Mouse (Mus musculus) lung, postnatal 0 days (tissue): ENCODE data around the gene Hrh2. TPM values are rescaled to one million over a fixed set of nuclear protein-coding genes. Genes with fewer than 3 reads are reported as not detected.

Source experiments
- ATAC-seq: fragments of 200-750 bp; cut with Nextera tagmentation; 2 replicates; pipeline ENCODE4 v1.8.0; 2017; ENCODE audit warnings: moderate library complexity
- DNase-seq: peaks from one replicate; pipeline ENCODE4 v3.0.0-alpha.2; 2016; ENCODE audit warnings: low spot score
- H3K27ac ChIP-seq: fragments of 300-500 bp; sonication (generic); 2 replicates; pipeline ENCODE4 v1.5.1; 2014; ENCODE audit warnings: antibody characterized with exemption, mild to moderate bottlenecking, low read length, mixed read lengths
- H3K27me3 ChIP-seq: fragments of 300-500 bp; sonication (generic); replicated peaks from 2 replicates; pipeline ENCODE4 v1.6.1; 2014; ENCODE audit warnings: low read length, mixed read lengths; ENCODE audit not compliant: insufficient read depth
- H3K36me3 ChIP-seq: fragments of 300-500 bp; sonication (generic); 2 replicates; pipeline ENCODE4 v1.6.1; 2014; ENCODE audit warnings: low read length, mixed read lengths; ENCODE audit not compliant: insufficient read depth
- H3K4me1 ChIP-seq: fragments of 300-500 bp; sonication (generic); 2 replicates; pipeline ENCODE4 v1.6.1; 2014; ENCODE audit warnings: antibody characterized with exemption, low read depth, low read length, mixed read lengths; ENCODE audit not compliant: insufficient read depth
- H3K4me2 ChIP-seq: fragments of 300-500 bp; sonication (generic); replicated peaks from 2 replicates; pipeline ENCODE4 v1.6.1; 2014; ENCODE audit warnings: low read depth, mild to moderate bottlenecking, low read length, moderate library complexity, mixed read lengths
- H3K4me3 ChIP-seq: fragments of 300-500 bp; sonication (generic); 2 replicates; pipeline ENCODE4 v1.5.1; 2014; ENCODE audit warnings: low read depth, low read length
- H3K9ac ChIP-seq: fragments of 300-500 bp; sonication (generic); replicated peaks from 2 replicates; pipeline ENCODE4 v1.6.1; 2014; ENCODE audit warnings: low read depth, mild to moderate bottlenecking
- H3K9me3 ChIP-seq: fragments of 300-500 bp; sonication (generic); 2 replicates; pipeline ENCODE4 v1.6.1; 2016; ENCODE audit warnings: low read length, mixed read lengths
- CTCF ChIP-seq: IDR thresholded peaks from 2 replicates; pipeline ENCODE4 v1.5.1; 2016; ENCODE audit warnings: antibody characterized with exemption, mild to moderate bottlenecking
- EP300 ChIP-seq: IDR thresholded peaks from 2 replicates; pipeline ENCODE4 v1.6.1; 2016; ENCODE audit warnings: antibody characterized with exemption, mild to moderate bottlenecking, control low read depth
- WGBS: fragments of 180-500 bp; shearing (Covaris S2); extraction: QIAGEN DNeasy Blood & Tissue Kit; methylation state at CpG from one replicate; pipeline ENCODE4 v1.1.7; 2014; 5-methylcytosine and 5-hydroxymethylcytosine counted together
- polyA plus RNA-seq: library from polyadenylated mRNA; unstranded; fragments of >200 nt; fragmentation: Nextera tagmentation; extraction: Ambion mirVana; gene quantifications from 2 replicates; pipeline ENCODE4 v1.2.1, GENCODE M21; 2015

Gene Hrh2
- polyA plus RNA-seq, 1 experiment from 2014 or later = 0.12 TPM

DNA sequence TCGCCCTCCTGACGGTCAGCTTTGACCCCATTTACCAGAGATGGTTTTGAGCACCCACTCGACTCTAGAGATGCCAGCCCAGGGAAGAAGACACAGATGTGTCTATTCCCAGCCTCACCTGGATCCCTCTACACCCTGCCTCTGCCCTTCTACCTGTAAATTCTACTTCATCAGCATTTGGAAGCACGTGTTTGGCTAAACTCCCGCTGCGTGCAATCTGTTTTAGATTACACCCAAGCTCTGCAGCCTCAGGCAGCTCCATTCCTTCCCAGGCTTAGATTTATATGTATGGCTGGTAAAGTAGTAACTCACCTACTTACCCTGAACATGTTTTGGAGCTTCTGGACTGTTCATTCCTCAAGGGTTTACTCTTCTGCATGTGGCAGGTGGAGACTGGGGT lies 26.9 kb upstream of the Hrh2 start:
- H3K4me1 ChIP-seq = no peaks in the 10 kb centered on the region
- H3K9ac ChIP-seq = no peak overlapping the region
- no peaks in the 10 kb centered on the region for H3K36me3 ChIP-seq
- no peaks in the 10 kb centered on the region for H3K9me3 ChIP-seq
- no peak overlapping the region for H3K4me3 ChIP-seq
- no peak overlapping the region for H3K27ac ChIP-seq
- no peak for DNase-seq
- no peak overlapping the region for H3K4me2 ChIP-seq
- H3K27me3 ChIP-seq = no peaks in the 10 kb centered on the region
- ATAC-seq = no peak
- TF ChIP-seq CTCF (no peak), EP300 (no peak)
- 70% methylated on average over 6 of the region's 6 CpGs for WGBS

DNA sequence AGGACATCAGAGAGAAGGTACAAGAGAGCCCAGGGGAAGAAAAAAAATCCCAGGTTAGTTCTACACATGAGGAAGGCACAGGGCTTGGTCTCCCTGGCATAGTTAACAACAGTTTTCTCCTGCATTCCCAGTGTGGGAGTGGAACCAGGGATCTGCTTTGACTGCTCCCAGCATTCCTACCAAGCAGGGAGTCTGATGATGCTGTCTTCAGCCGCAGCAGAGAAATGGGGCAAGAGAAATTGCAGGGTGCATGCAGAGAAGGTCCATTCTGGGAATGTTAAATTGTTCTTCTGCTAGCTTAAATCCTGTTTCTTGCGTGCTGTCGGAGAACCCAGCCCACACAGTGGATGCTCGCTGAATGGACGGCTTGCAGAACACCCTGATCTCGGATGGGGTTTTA lies 26.2 kb upstream of the Hrh2 start:
- H3K4me2 ChIP-seq = no peak overlapping the region
- DNase-seq (no peak), ATAC-seq (no peak)
- TF ChIP-seq EP300 = no peak
- TF ChIP-seq CTCF = no peak
- H3K4me1 ChIP-seq = no peaks in the 10 kb centered on the region
- WGBS = 87% methylated on average over 6 of the region's 6 CpGs
- H3K27me3 ChIP-seq = no peaks in the 10 kb centered on the region
- H3K9ac ChIP-seq = no peak overlapping the region
- H3K36me3 ChIP-seq = no peaks in the 10 kb centered on the region
- H3K4me3 ChIP-seq = no peak overlapping the region
- no peaks in the 10 kb centered on the region for H3K9me3 ChIP-seq
- H3K27ac ChIP-seq = no peak overlapping the region

DNA sequence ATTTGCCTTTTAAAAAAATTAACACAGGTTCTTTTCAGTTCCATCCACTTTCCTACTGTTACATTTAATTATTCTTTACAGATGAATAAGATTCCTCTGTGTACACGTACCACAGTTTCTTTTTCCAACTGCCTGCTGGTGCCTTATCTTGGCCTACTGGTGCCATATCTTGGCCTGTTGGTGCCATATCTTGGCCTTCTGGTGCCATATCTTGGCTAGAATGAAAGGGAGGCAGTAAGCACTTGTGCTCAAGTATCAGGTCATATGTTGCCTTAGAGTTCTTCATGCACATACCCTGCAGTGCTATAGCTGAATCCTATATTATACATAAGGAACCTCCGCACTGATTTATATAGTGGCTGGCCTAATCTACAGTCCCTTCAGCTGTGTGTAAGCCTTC lies 24.9 kb upstream of the Hrh2 start:
- no peak for DNase-seq
- no peak for ATAC-seq
- TF ChIP-seq EP300 = no peak
- no peak for TF ChIP-seq CTCF
- H3K27ac ChIP-seq = no peak overlapping the region
- H3K36me3 ChIP-seq = no peaks in the 10 kb centered on the region
- H3K9ac ChIP-seq = no peak overlapping the region
- H3K27me3 ChIP-seq = no peaks in the 10 kb centered on the region
- no peaks in the 10 kb centered on the region for H3K4me1 ChIP-seq
- H3K4me2 ChIP-seq = no peak overlapping the region
- 86% methylated on average over 2 of the region's 2 CpGs for WGBS
- H3K9me3 ChIP-seq = no peaks in the 10 kb centered on the region
- no peak overlapping the region for H3K4me3 ChIP-seq

DNA sequence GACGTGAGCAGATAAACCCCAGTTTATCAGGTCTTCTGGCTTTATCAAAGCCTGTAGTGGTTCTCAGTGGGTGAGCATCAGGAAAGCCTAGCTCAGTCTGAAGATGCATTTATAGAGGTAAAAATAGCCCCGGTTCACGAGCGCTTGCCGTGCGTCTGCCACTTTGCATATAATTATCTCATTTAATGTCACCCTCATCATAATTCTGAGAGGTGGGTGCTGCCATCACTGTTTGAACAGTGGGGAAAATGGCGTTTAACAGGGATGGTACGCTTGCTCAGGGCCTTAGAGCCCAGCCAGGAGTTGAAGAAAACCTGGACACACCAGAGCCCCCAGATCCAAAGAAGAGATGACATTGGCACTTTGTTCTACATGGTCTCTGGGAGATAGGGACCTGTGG lies 23.3 kb upstream of the Hrh2 start:
- 83% methylated on average over 8 of the region's 8 CpGs for WGBS
- H3K4me2 ChIP-seq = no peak overlapping the region

DNA sequence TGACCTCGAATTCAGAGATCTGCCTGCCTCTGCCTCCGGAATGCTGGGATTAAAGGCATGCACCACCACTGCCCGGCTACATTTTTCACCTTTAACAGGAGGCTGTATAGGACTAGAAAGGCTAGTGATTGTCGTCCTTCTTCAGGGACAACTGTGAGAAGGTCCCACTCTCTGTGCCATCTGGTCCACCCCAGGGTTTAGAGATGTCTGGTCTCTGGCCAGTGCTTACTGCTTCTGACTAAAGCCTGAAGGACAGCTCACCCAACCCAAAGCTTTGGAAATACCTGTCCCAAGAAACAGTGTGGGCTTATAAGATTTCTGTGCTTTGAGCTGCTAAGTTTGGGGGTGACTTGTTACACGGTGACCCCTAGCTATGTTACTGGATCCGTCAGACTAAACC lies 21.6 kb upstream of the Hrh2 start:
- Histone ChIP-seq H3K9ac (no peak overlapping the region), H3K36me3 (no peaks in the 10 kb centered on the region), H3K27ac (no peak overlapping the region), H3K4me3 (no peak overlapping the region), H3K4me1 (no peaks in the 10 kb centered on the region), H3K4me2 (no peak overlapping the region), H3K9me3 (no peaks in the 10 kb centered on the region), H3K27me3 (no peaks in the 10 kb centered on the region)
- TF ChIP-seq EP300 (no peak), CTCF (no peak)
- no peak for DNase-seq
- no peak for ATAC-seq
- WGBS = 80% methylated on average over 6 of the region's 6 CpGs

More for the DNA sequence above, 23.3 kb upstream of the Hrh2 start:
- no peaks in the 10 kb centered on the region for H3K4me1 ChIP-seq
- no peaks in the 10 kb centered on the region for H3K36me3 ChIP-seq
- ATAC-seq (no peak), DNase-seq (no peak)
- no peak overlapping the region for H3K27ac ChIP-seq
- no peaks in the 10 kb centered on the region for H3K9me3 ChIP-seq
- no peak overlapping the region for H3K4me3 ChIP-seq
- TF ChIP-seq EP300 = no peak
- H3K27me3 ChIP-seq = no peaks in the 10 kb centered on the region
- no peak overlapping the region for H3K9ac ChIP-seq

DNA sequence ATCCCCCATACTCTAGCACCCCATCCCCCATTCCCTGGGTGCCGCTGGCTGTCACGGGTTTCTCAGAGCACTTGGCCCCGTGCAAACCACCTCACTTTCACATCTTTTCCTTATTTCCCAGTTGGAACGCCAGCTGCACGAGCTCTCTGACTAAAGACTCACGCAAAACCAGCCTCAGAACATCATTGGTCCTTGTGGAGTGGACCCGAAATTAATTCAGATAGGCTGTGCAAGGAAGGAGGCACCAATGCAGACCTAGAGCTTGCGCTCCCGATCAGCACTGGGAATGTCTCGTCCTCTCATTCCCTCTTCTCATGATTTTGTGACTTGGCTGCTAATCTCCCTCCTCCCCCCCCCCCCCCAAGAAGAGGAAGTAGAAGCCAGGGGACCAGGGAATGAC lies 20.6 kb upstream of the Hrh2 start:
- ATAC-seq (no peak), DNase-seq (no peak)
- Histone ChIP-seq H3K36me3 (no peaks in the 10 kb centered on the region), H3K4me3 (no peak overlapping the region), H3K27ac (no peak overlapping the region), H3K4me2 (no peak overlapping the region), H3K9ac (no peak overlapping the region), H3K27me3 (no peaks in the 10 kb centered on the region), H3K4me1 (no peaks in the 10 kb centered on the region), H3K9me3 (no peaks in the 10 kb centered on the region)
- TF ChIP-seq EP300 = no peak
- no peak for TF ChIP-seq CTCF
- 67% methylated on average over 10 of the region's 10 CpGs for WGBS

DNA sequence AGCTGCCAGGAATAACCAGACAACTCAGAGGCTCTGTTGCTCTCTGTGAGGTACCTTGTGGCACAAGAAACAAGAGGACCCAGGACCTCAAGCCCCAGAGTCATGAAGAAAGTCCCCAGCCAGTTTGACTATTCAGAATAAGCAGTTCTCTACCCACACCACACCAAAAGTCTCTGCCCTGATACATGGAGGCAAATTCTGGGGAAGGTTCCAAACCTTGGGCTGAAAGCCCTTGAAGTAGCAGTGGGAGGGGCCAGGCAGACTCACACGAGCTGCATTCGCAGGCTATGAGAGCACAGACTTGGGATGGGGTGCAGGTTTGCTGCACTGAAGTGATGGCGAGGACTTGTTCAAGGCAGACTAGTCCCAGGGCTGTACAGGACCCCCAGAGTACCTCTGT lies 20.2 kb upstream of the Hrh2 start:
- TF ChIP-seq CTCF = no peak
- no peak for TF ChIP-seq EP300

More for the DNA sequence above, 20.2 kb upstream of the Hrh2 start:
- no peak for ATAC-seq
- no peak overlapping the region for H3K27ac ChIP-seq
- H3K36me3 ChIP-seq = no peaks in the 10 kb centered on the region
- no peaks in the 10 kb centered on the region for H3K27me3 ChIP-seq
- no peak overlapping the region for H3K4me3 ChIP-seq
- DNase-seq = no peak
- WGBS = 37% methylated on average over 3 of the region's 3 CpGs
- H3K4me2 ChIP-seq = no peak overlapping the region
- no peaks in the 10 kb centered on the region for H3K4me1 ChIP-seq
- H3K9ac ChIP-seq = no peak overlapping the region
- no peaks in the 10 kb centered on the region for H3K9me3 ChIP-seq
